Mouse (Mus musculus) liver, postnatal 0 days (tissue): ENCODE measurements around the gene Oscp1.

ENCODE experiments used
- CTCF ChIP-seq: sonication (generic); IDR thresholded peaks from 2 replicates; pipeline ENCODE4 v1.5.1; 2016; ENCODE audit warnings: antibody characterized with exemption, low read depth
- EP300 ChIP-seq: IDR thresholded peaks from 2 replicates; pipeline ENCODE4 v1.6.1; 2016; ENCODE audit warnings: antibody characterized with exemption, low read depth, mild to moderate bottlenecking

DNA sequence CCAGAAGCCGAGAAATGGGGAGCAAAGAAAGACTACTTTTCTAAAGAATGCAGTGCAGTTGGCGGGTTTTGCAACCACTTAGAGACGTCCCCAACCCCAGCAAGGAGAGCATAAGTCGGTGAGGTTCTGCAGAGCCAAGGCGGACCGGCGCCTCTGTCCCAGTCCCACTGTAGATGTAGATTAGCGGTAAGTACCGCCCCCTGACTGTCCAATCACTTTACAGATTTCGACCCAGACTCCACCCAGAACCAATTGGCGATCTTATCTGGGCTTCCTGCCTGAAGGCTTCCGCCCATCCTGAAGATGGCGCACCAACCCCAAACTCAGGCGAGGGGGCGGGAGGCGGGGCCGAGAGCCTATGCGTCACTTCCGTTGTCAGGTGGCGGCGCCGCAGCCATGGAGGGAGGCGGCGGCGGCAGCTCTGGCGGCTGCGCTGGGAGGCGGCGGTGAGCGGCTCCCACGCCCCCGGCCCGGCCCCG, 45.3 kb downstream of the Oscp1 start, which contains the start of gene Stk40:
- peak; percentile 89 for TF ChIP-seq CTCF
- TF ChIP-seq EP300, result peak; percentile 21; the same call in 1 of the 2 replicates
